Mouse (Mus musculus) testis, adult 2 months (tissue): ENCODE results near the gene Ostn. TPM values are rescaled to one million over a fixed set of nuclear protein-coding genes. Genes with fewer than 3 reads are reported as not detected.
"Not testable (repeated sequence)": the region's sequence is repeated elsewhere in the genome, so short reads cannot be mapped to it uniquely, and the experiment has no call there.

Experiments used
- H3K27ac ChIP-seq: fragments of 200-500 bp; 2 replicates; pipeline ENCODE4 v1.5.1; 2012; ENCODE audit warnings: low read depth, low read length; ENCODE audit not compliant: control insufficient read depth, insufficient read depth
- H3K27me3 ChIP-seq: fragments of 200-500 bp; 2 replicates; pipeline ENCODE4 v1.6.1; 2012; ENCODE audit warnings: mild to moderate bottlenecking, low read length, moderate library complexity; ENCODE audit not compliant: control insufficient read depth, insufficient read depth
- H3K36me3 ChIP-seq: fragments of 200-500 bp; 2 replicates; pipeline ENCODE4 v1.6.1; 2012; ENCODE audit warnings: mild to moderate bottlenecking, low read length; ENCODE audit not compliant: control insufficient read depth, insufficient read depth
- H3K4me1 ChIP-seq: fragments of 200-500 bp; 2 replicates; pipeline ENCODE4 v1.6.1; 2012; ENCODE audit warnings: low read length; ENCODE audit not compliant: control insufficient read depth, insufficient read depth
- H3K4me3 ChIP-seq: fragments of 200-500 bp; 2 replicates; pipeline ENCODE4 v1.5.1; 2012; ENCODE audit warnings: low read depth, mild to moderate bottlenecking, low read length, moderate library complexity, mixed read lengths; ENCODE audit not compliant: control insufficient read depth
- CTCF ChIP-seq: fragments of 200-500 bp; IDR thresholded peaks from 2 replicates; pipeline ENCODE4 v1.5.1; 2012; ENCODE audit warnings: low read depth, mild to moderate bottlenecking, inconsistent platforms, low read length, moderate library complexity; ENCODE audit not compliant: control insufficient read depth, insufficient read depth, insufficient replicate concordance
- POLR2A ChIP-seq: fragments of 200-500 bp; IDR thresholded peaks from 2 replicates; pipeline ENCODE4 v1.6.1; 2012; ENCODE audit warnings: low read depth, mild to moderate bottlenecking, inconsistent platforms, low read length, moderate library complexity; ENCODE audit not compliant: control insufficient read depth
- polyA plus RNA-seq: library from polyadenylated mRNA; depleted of rRNA; stranded (reverse); fragments of >200 nt; gene quantifications from 2 replicates; pipeline ENCODE4 v1.2.3, GENCODE M21; 2012; rRNA removed

Ostn gene
- polyA plus RNA-seq: not detected in 2 replicates

- not testable (repeated sequence) for H3K36me3 ChIP-seq, H3K27ac ChIP-seq, H3K27me3 ChIP-seq, H3K4me3 ChIP-seq, H3K4me1 ChIP-seq
Measured at GRCm38 (mm10) chr16:27307189-27307588, at the start of gene Ostn. Gene Ostn (plus strand): TSS chr16:27307489.

GRCm38 (mm10) chr16:27268748-27269147 lies 38.5 kb upstream of the Ostn start:
- no peaks in the 10 kb centered on the region for H3K36me3 ChIP-seq
- TF ChIP-seq POLR2A (no peak), CTCF (no peak)
- H3K27me3 ChIP-seq: no peaks in the 10 kb centered on the region
- H3K4me1 ChIP-seq: no peaks in the 10 kb centered on the region
- no peak overlapping the region for H3K27ac ChIP-seq
- no peak overlapping the region for H3K4me3 ChIP-seq

- H3K27me3 ChIP-seq: no peaks in the 10 kb centered on the region
- no peak overlapping the region for H3K27ac ChIP-seq
- TF ChIP-seq POLR2A (no peak), CTCF (no peak)
- H3K4me1 ChIP-seq: no peaks in the 10 kb centered on the region
- no peak overlapping the region for H3K4me3 ChIP-seq
- no peaks in the 10 kb centered on the region for H3K36me3 ChIP-seq
Measured at GRCm38 (mm10) chr16:27287410-27287809, 19.9 kb upstream of the Ostn start.

GRCm38 (mm10) chr16:27296508-27296907 lies 10.8 kb upstream of the Ostn start:
- no peaks in the 10 kb centered on the region for H3K27me3 ChIP-seq
- no peak overlapping the region for H3K27ac ChIP-seq
- no peak overlapping the region for H3K4me3 ChIP-seq
- no peaks in the 10 kb centered on the region for H3K36me3 ChIP-seq
- no peaks in the 10 kb centered on the region for H3K4me1 ChIP-seq
- TF ChIP-seq CTCF (no peak), POLR2A (no peak)

- H3K36me3 ChIP-seq: no peaks in the 10 kb centered on the region
- no peaks in the 10 kb centered on the region for H3K27me3 ChIP-seq
- TF ChIP-seq CTCF: no peak
- TF ChIP-seq POLR2A: no peak
- H3K4me3 ChIP-seq: no peak overlapping the region
- no peaks in the 10 kb centered on the region for H3K4me1 ChIP-seq
- no peak overlapping the region for H3K27ac ChIP-seq
Measured at GRCm38 (mm10) chr16:27296929-27297328, 10.4 kb upstream of the Ostn start.

GRCm38 (mm10) chr16:27319099-27319498 lies 11.8 kb downstream of the Ostn start:
- no peak for TF ChIP-seq POLR2A
- no peak for TF ChIP-seq CTCF
- Histone ChIP-seq H3K27me3 (no peaks in the 10 kb centered on the region), H3K4me1 (no peaks in the 10 kb centered on the region), H3K36me3 (no peaks in the 10 kb centered on the region), H3K4me3 (no peak overlapping the region), H3K27ac (no peak overlapping the region)

GRCm38 (mm10) chr16:27322047-27322446 lies 14.8 kb downstream of the Ostn start:
- Histone ChIP-seq H3K27ac (no peak overlapping the region), H3K4me1 (no peaks in the 10 kb centered on the region), H3K27me3 (no peaks in the 10 kb centered on the region)

GRCm38 (mm10) chr16:27326463-27326862 lies 19.2 kb downstream of the Ostn start:
- no peaks in the 10 kb centered on the region for H3K27me3 ChIP-seq
- no peak overlapping the region for H3K27ac ChIP-seq
- no peak overlapping the region for H3K4me3 ChIP-seq
- H3K4me1 ChIP-seq: no peaks in the 10 kb centered on the region
- no peaks in the 10 kb centered on the region for H3K36me3 ChIP-seq
- TF ChIP-seq POLR2A: no peak
- no peak for TF ChIP-seq CTCF

More at GRCm38 (mm10) chr16:27322047-27322446, 14.8 kb downstream of the Ostn start:
- H3K36me3 ChIP-seq: no peaks in the 10 kb centered on the region
- TF ChIP-seq POLR2A (no peak), CTCF (no peak)
- no peak overlapping the region for H3K4me3 ChIP-seq
